Mouse (Mus musculus) G1E (cell line): ENCODE results near the gene Hist1h2bm. TPM values are rescaled to one million over a fixed set of nuclear protein-coding genes. Genes with fewer than 3 reads are reported as not detected.
A peak's percentile ranks its signal among the peaks of the same experiment; 100 is the strongest.
"Not testable (repeated sequence)": the region's sequence is repeated elsewhere in the genome, so short reads cannot be mapped to it uniquely, and the experiment has no call there.

Experiments used
- ATAC-seq: 2 replicates; pipeline ENCODE4 v1.8.0; 2016; ENCODE audit warnings: mild to moderate bottlenecking; ENCODE audit not compliant: insufficient number of reproducible peaks, poor library complexity, low FRiP score, severe bottlenecking; ENCODE audit errors: extremely low read depth
- DNase-seq: peaks from one replicate; pipeline ENCODE4 v3.0.0; 2012; ENCODE audit warnings: low spot score
- H3K27me3 ChIP-seq: 2 replicates; pipeline ENCODE4 v1.6.1; 2012; ENCODE audit warnings: mild to moderate bottlenecking, low read length, inconsistent platforms; ENCODE audit not compliant: insufficient read depth
- H3K36me3 ChIP-seq: replicated peaks from 2 replicates; pipeline ENCODE3; 2012; ENCODE audit warnings: mild to moderate bottlenecking, inconsistent platforms
- H3K4me1 ChIP-seq: 2 replicates; pipeline ENCODE4 v1.6.1; 2012; ENCODE audit warnings: low read depth, low read length, inconsistent platforms, mixed read lengths; ENCODE audit not compliant: insufficient read depth
- H3K4me3 ChIP-seq: 2 replicates; pipeline ENCODE4 v1.5.1; 2012; ENCODE audit warnings: low read depth, mild to moderate bottlenecking, inconsistent platforms, low read length, moderate library complexity, mixed read lengths
- H3K9me3 ChIP-seq: replicated peaks from 2 replicates; pipeline ENCODE4 v1.6.1; 2012; ENCODE audit warnings: inconsistent platforms
- CTCF ChIP-seq: IDR thresholded peaks from 2 replicates; pipeline ENCODE4 v1.5.1; 2012; ENCODE audit warnings: low read depth, low read length, inconsistent platforms, mixed read lengths
- GATA1 ChIP-seq: IDR thresholded peaks from 2 replicates; pipeline ENCODE4 v1.6.1; 2012; ENCODE audit warnings: borderline replicate concordance, low read length, inconsistent platforms, mixed read lengths
- GATA2 ChIP-seq: IDR thresholded peaks from 2 replicates; pipeline ENCODE4 v1.6.1; 2012; ENCODE audit warnings: low read depth, low read length, inconsistent platforms, borderline replicate concordance
- POLR2AphosphoS5 ChIP-seq: IDR thresholded peaks from 2 replicates; pipeline ENCODE4 v1.6.1; 2012; ENCODE audit warnings: low read depth, low read length, inconsistent platforms; ENCODE audit not compliant: insufficient replicate concordance
- TAL1 ChIP-seq: conservative IDR thresholded peaks from 2 replicates; pipeline ENCODE4 v1.6.1; 2012; ENCODE audit warnings: low read depth, low read length, inconsistent platforms, mixed read lengths
- polyA plus RNA-seq: library from polyadenylated mRNA; stranded (reverse); fragments of >175 nt; gene quantifications from 2 replicates; pipeline ENCODE4 v1.2.3, GENCODE M21; 2012
- total RNA-seq, 2 experiments: library from RNA; stranded (forward) in 1 of 2; stranded (reverse) in 1 of 2; fragments of 200-1000 nt in 1 of 2; fragments of >200 nt in 1 of 2; fragmentation: Nextera tagmentation in 1 of 2; gene quantifications; 2 replicates each; pipeline ENCODE4 v1.2.3; 2014 to 2017

Gene Hist1h2bm
- total and polyA plus RNA-seq, 3 experiments = 1.2 to 309 (median 209) TPM

DNA sequence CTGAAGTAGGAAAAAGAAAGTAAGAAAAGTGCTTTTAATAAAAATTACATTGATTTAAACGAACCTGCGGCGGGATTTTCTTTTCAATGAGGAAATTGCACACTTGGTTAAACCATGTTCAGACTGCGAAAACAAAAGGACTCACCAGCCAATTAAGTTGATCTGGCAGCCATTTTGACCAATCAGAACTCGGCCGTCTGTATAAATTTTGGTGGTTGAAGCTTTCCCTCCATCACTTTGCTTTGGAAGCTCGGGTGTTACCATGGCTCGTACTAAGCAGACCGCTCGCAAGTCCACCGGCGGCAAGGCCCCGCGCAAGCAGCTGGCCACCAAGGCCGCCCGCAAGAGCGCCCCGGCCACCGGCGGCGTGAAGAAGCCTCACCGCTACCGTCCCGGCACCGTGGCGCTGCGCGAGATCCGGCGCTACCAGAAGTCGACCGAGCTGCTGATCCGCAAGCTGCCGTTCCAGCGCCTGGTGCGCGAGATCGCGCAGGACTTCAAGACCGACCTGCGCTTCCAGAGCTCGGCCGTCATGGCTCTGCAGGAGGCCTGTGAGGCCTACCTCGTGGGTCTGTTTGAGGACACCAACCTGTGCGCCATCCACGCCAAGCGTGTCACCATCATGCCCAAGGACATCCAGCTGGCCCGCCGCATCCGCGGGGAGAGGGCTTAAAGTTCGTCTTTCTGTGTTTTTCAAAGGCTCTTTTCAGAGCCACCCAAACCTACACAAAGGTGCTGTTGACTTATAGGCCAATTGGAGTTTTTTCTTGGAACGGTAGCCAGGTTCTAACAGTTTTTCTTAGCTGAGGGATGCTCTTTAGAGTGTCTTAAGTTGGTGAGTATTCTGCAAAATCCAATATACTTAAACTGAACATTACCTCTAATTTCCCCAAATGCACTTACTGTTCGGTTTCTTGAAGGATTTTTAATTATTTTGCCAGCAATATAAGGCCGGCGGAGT, 4.2 kb upstream of the Hist1h2bm start, which contains the start of gene Hist1h3h:
Hist1h3h (plus strand) TSS at position 263 of the 961 bp plus-strand sequence.
- H3K36me3 ChIP-seq, H3K27me3 ChIP-seq, H3K9me3 ChIP-seq: not testable (repeated sequence)
- ATAC-seq (peak; percentile 9; the same call in 1 of the 2 replicates), DNase-seq (peak; percentile 78)
- H3K4me3 ChIP-seq = peak within 1 kb of the TSS; percentile 68
- peaks cover 41% of the 10 kb centered on the region for H3K4me1 ChIP-seq
- TF ChIP-seq POLR2AphosphoS5 = peak; percentile 71; the same call in 1 of the 2 replicates

DNA sequence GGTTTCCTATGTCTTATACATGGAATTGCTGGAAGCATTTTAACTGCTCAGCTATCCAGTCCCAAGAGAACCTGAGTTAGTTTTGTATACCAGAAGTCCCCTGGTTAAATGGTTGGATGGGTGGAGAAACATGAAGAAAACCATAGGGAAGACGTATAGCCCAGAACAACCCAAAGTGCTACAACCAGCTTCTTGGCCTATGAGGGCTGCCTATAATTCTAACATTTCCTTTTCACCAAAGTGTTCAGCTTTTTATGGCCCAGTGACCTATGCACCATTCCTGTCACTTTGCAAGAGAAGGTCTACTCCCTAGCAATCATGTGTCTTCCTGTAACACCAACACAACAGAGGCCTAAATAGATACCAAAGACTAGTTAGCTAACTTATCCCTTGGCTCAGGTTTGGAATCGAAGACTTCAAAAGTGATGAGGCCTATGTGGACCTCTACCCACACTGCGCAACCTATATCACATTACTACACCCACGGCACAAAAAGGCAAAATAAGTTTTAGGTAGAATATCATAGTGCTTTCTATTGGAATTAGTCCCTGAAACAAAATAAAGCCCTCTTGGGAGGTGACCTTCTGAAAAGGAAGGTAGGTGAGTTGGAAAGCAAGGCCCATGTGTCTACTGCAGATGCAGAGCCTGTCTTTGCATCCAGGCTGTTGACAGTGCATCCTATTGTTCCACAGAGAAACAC, 3.3 kb upstream of the Hist1h2bm start:
- TF ChIP-seq POLR2AphosphoS5 = peak; percentile 96; the same call in 1 of the 2 replicates
- TF ChIP-seq GATA2 = no peak
- Histone ChIP-seq H3K9me3 (no peaks in the 10 kb centered on the region), H3K4me3 (peak overlapping the region; percentile 56), H3K27me3 (no peaks in the 10 kb centered on the region), H3K36me3 (no peaks in the 10 kb centered on the region), H3K4me1 (peaks cover 41% of the 10 kb centered on the region)
- DNase-seq (no peak), ATAC-seq (no peak)

DNA sequence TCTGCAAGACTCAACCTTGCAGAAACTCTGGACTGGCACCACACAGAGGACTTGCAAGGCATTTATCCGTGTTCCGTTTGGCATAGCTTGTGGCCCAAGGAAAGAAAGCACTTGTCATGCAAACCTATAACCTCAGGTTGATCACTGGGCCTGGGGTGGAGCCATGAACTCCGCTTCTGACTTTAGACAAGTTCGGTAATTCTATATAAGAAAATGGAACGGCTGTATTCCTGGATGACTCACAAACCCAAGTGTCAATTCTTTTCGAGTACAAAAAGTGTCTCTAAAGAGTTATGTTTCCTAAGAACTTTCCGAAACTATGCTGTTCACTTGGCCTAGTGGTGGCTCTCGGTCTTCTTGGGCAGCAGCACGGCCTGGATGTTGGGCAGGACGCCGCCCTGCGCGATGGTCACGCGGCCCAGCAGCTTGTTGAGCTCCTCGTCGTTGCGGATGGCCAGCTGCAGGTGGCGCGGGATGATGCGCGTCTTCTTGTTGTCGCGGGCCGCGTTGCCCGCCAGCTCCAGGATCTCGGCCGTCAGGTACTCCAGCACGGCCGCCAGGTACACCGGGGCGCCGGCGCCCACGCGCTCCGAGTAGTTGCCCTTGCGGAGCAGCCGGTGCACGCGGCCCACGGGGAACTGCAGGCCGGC, 612 bp upstream of the Hist1h2bm start:
- not testable (repeated sequence) for H3K9me3 ChIP-seq, H3K36me3 ChIP-seq, ATAC-seq, H3K27me3 ChIP-seq, DNase-seq
- peaks cover 26% of the 10 kb centered on the region for H3K4me1 ChIP-seq
- peak overlapping the region; percentile 67; the same call in 1 of the 2 replicates for H3K4me3 ChIP-seq

DNA sequence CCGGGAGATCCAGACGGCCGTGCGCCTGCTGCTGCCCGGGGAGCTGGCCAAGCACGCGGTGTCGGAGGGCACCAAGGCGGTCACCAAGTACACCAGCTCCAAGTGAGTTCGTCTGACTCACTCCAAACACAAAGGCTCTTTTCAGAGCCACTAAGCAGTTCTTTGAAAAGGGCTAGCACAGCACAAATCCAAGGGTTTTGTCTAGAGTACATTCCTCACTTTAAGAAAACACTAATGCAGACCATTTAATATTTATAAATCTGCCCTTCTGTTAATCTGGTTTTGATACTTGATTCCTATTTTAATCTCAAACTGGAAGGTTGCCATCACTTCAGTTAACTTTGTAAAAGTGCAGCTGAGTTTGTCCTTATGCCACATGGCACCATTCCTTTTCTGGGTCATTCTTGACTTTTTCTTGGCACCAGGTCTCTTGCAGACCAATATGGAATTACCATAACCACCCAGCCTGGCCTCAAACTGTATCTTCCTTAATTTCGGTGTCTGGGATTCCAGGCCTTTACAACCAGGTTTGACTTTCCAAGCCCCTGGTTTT, 605 bp downstream of the Hist1h2bm start:
- ATAC-seq (no peak), DNase-seq (no peak)
- Histone ChIP-seq H3K36me3 (no peaks in the 10 kb centered on the region), H3K4me1 (peaks cover 20% of the 10 kb centered on the region), H3K4me3 (peak overlapping the region; percentile 67; the same call in 1 of the 2 replicates), H3K9me3 (peaks cover 4% of the 10 kb centered on the region; the same call in 1 of the 2 replicates), H3K27me3 (no peaks in the 10 kb centered on the region)
- TF ChIP-seq GATA1 (no peak), CTCF (no peak), POLR2AphosphoS5 (peak; percentile 81; the same call in 1 of the 2 replicates), TAL1 (no peak), GATA2 (no peak)

DNA sequence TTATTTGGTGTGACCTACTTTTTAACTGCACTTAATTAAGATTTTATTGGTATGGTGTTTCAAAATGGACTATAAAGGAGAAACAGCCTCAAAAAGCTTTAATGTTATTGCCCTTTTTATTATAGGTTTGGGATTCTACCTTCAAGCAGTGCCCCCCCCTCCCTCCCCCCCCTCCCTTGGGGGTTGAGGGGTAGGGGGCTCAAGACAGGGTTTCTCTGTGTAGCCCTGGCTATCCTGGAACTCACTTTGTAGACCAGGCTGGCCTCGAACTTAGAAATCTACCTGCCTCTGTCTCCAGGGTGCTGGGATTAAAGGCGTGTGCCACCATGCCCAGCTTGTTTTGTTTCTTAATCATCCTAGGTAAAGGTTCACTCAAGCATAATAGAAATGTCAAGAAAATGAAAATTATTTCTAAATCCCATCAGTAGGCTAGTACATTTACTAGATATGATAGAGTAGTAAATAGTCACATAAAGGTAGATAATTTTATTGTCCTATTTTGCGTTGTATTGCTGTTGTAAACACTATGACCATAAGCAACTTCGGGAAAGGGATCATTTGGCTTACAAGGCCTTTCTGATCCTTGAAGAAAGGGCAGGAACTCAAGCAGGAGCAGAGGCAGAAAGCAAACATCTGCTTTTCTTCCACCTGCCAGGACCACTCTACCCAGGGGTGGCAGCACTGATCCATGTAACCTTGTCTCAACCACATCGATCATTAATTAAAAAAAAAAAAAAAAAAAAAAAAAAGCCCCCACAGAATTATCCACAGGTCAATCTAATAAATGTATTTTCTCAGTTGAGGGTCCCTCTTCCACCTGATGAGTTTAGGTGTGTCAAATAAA, 1.4 kb downstream of the Hist1h2bm start:
- TF ChIP-seq CTCF = no peak
- TF ChIP-seq POLR2AphosphoS5 = peak; percentile 93; the same call in 1 of the 2 replicates
- TF ChIP-seq TAL1 = no peak
- no peak for TF ChIP-seq GATA2
- TF ChIP-seq GATA1 = no peak
- Histone ChIP-seq H3K4me1 (peaks cover 20% of the 10 kb centered on the region), H3K27me3 (no peaks in the 10 kb centered on the region), H3K4me3 (no peak overlapping the region), H3K36me3 (no peaks in the 10 kb centered on the region), H3K9me3 (peaks cover 4% of the 10 kb centered on the region; the same call in 1 of the 2 replicates)
- no peak for DNase-seq
- ATAC-seq = no peak
